Mouse (Mus musculus): ENCODE measurements around the gene Olfr1258. TPM values are rescaled to one million over a fixed set of nuclear protein-coding genes. Genes with fewer than 3 reads are reported as not detected.
"Not testable (repeated sequence)": the region's sequence is repeated elsewhere in the genome, so short reads cannot be mapped to it uniquely, and the experiment has no call there.

Gene Olfr1258
- polyA plus RNA-seq (2016; fragmentation: Nextera tagmentation; extraction: Ambion mirVana), result not detected in 2 replicates

- Histone ChIP-seq H3K9ac (no peak within 1 kb of the TSS), H3K4me1 (replicated peaks) (no peaks in the 10 kb centered on the region), H3K9me3 (replicated peaks) (no peaks in the 10 kb centered on the region), H3K4me2 (no peak within 1 kb of the TSS), H3K27ac (ENCODE audit: poor library complexity, severe bottlenecking) (no peak within 1 kb of the TSS), H3K4me3 (no peak within 1 kb of the TSS), H3K27me3 (replicated peaks) (no peaks in the 10 kb centered on the region), H3K36me3 (no peaks in the 10 kb centered on the region)
- no peak for ATAC-seq (ENCODE audit: insufficient number of reproducible peaks, low FRiP score)
Measured at GRCm38 (mm10) chr2:89927009-89927408, at the start of gene Olfr1258. Gene Olfr1258 (plus strand): TSS chr2:89927309.

- 73% methylated on average over 1 of the region's 1 CpGs for WGBS
- no peaks in the 10 kb centered on the region for H3K27me3 ChIP-seq (replicated peaks)
- no peaks in the 10 kb centered on the region for H3K36me3 ChIP-seq
- H3K4me1 ChIP-seq (replicated peaks), result no peaks in the 10 kb centered on the region
- H3K9ac ChIP-seq, result no peak within 1 kb of the TSS
- no peak within 1 kb of the TSS for H3K4me3 ChIP-seq
- H3K4me2 ChIP-seq, result no peak within 1 kb of the TSS
- H3K9me3 ChIP-seq (replicated peaks), result peaks cover 2% of the 10 kb centered on the region; the same call in 1 of the 2 replicates
- no peak for ATAC-seq (ENCODE audit: insufficient number of reproducible peaks, low FRiP score)
- H3K27ac ChIP-seq (ENCODE audit: poor library complexity, severe bottlenecking), result no peak within 1 kb of the TSS
Measured at GRCm38 (mm10) chr2:89878137-89878536, 49.0 kb upstream of the Olfr1258 start, which contains the start of gene Olfr1257. Gene Olfr1257 (plus strand): TSS chr2:89878437.

GRCm38 (mm10) chr2:89912616-89913015 is 14.5 kb upstream of the Olfr1258 start:
- not testable (repeated sequence) for H3K4me2 ChIP-seq; H3K27ac ChIP-seq (ENCODE audit: poor library complexity, severe bottlenecking); H3K9me3 ChIP-seq (replicated peaks); H3K36me3 ChIP-seq; H3K4me3 ChIP-seq; H3K27me3 ChIP-seq (replicated peaks); H3K9ac ChIP-seq; H3K4me1 ChIP-seq (replicated peaks); ATAC-seq (ENCODE audit: insufficient number of reproducible peaks, low FRiP score)
- 80% methylated on average over 9 of the region's 9 CpGs for WGBS

- no peak for ATAC-seq (ENCODE audit: insufficient number of reproducible peaks, low FRiP score)
- H3K36me3 ChIP-seq, result no peaks in the 10 kb centered on the region
- no peak within 1 kb of the TSS for H3K4me2 ChIP-seq
- no peaks in the 10 kb centered on the region for H3K9me3 ChIP-seq (replicated peaks)
- WGBS, result 75% methylated on average over 5 of the region's 5 CpGs
- no peaks in the 10 kb centered on the region for H3K27me3 ChIP-seq (replicated peaks)
- H3K4me3 ChIP-seq, result no peak within 1 kb of the TSS
- H3K9ac ChIP-seq, result no peak within 1 kb of the TSS
- no peak within 1 kb of the TSS for H3K27ac ChIP-seq (ENCODE audit: poor library complexity, severe bottlenecking)
- no peaks in the 10 kb centered on the region for H3K4me1 ChIP-seq (replicated peaks)
Measured at GRCm38 (mm10) chr2:89948564-89948963, 21.5 kb downstream of the Olfr1258 start, which contains the start of gene Olfr1259. Gene Olfr1259 (minus strand): TSS chr2:89948664.

GRCm38 (mm10) chr2:89974184-89974583 is 47.1 kb downstream of the Olfr1258 start, which contains the start of gene Olfr1260:
Gene Olfr1260 (plus strand): TSS chr2:89974340.
- Histone ChIP-seq H3K4me1 (replicated peaks) (no peaks in the 10 kb centered on the region), H3K27me3 (replicated peaks) (no peaks in the 10 kb centered on the region), H3K27ac (ENCODE audit: poor library complexity, severe bottlenecking) (no peak within 1 kb of the TSS), H3K4me3 (no peak within 1 kb of the TSS), H3K9ac (no peak within 1 kb of the TSS), H3K4me2 (no peak within 1 kb of the TSS), H3K9me3 (replicated peaks) (no peaks in the 10 kb centered on the region), H3K36me3 (no peaks in the 10 kb centered on the region)
- no peak for ATAC-seq (ENCODE audit: insufficient number of reproducible peaks, low FRiP score)
- 63% methylated on average over 2 of the region's 2 CpGs for WGBS

- Histone ChIP-seq H3K4me3 (no peak overlapping the region), H3K4me1 (replicated peaks) (no peaks in the 10 kb centered on the region), H3K27me3 (replicated peaks) (no peaks in the 10 kb centered on the region), H3K9me3 (replicated peaks) (no peaks in the 10 kb centered on the region), H3K9ac (no peak overlapping the region), H3K27ac (ENCODE audit: poor library complexity, severe bottlenecking) (no peak overlapping the region), H3K36me3 (no peaks in the 10 kb centered on the region), H3K4me2 (no peak overlapping the region)
- WGBS, result 73% methylated on average over 2 of the region's 2 CpGs
- ATAC-seq (ENCODE audit: insufficient number of reproducible peaks, low FRiP score), result no peak
Measured at GRCm38 (mm10) chr2:89977709-89978108, 50.6 kb downstream of the Olfr1258 start.

Other genes with a start within 250 kb of the Olfr1258 start
- not detected in 2 replicates for gene Olfr1252, start 202.3 kb upstream of the Olfr1258 start, polyA plus RNA-seq (2016; fragmentation: Nextera tagmentation; extraction: Ambion mirVana)
- gene Olfr1253, start 170.2 kb upstream of the Olfr1258 start, polyA plus RNA-seq (2016; fragmentation: Nextera tagmentation; extraction: Ambion mirVana), result not detected in 2 replicates
- gene Olfr1254, start 133.7 kb upstream of the Olfr1258 start, polyA plus RNA-seq (2016; fragmentation: Nextera tagmentation; extraction: Ambion mirVana), result not detected in 2 replicates
- gene Olfr1255, start 115.3 kb upstream of the Olfr1258 start, polyA plus RNA-seq (2016; fragmentation: Nextera tagmentation; extraction: Ambion mirVana), result not detected in 2 replicates
- gene Olfr1256, start 85.8 kb upstream of the Olfr1258 start, polyA plus RNA-seq (2016; fragmentation: Nextera tagmentation; extraction: Ambion mirVana), result not detected in 2 replicates
- gene Olfr48, start 79.1 kb upstream of the Olfr1258 start, polyA plus RNA-seq (2016; fragmentation: Nextera tagmentation; extraction: Ambion mirVana), result not detected in 2 replicates
- not detected in 2 replicates for gene Olfr1257, start 48.9 kb upstream of the Olfr1258 start, polyA plus RNA-seq (2016; fragmentation: Nextera tagmentation; extraction: Ambion mirVana)
- not detected in 2 replicates for gene Olfr1259, start 21.4 kb downstream of the Olfr1258 start, polyA plus RNA-seq (2016; fragmentation: Nextera tagmentation; extraction: Ambion mirVana)
- gene Olfr1260, start 47.0 kb downstream of the Olfr1258 start, polyA plus RNA-seq (2016; fragmentation: Nextera tagmentation; extraction: Ambion mirVana), result not detected in 2 replicates
- gene Olfr1261, start 63.9 kb downstream of the Olfr1258 start, polyA plus RNA-seq (2016; fragmentation: Nextera tagmentation; extraction: Ambion mirVana), result not detected in 2 replicates
- not detected in 2 replicates for gene Olfr1262, start 72.8 kb downstream of the Olfr1258 start, polyA plus RNA-seq (2016; fragmentation: Nextera tagmentation; extraction: Ambion mirVana)
- not detected in 2 replicates for gene Olfr1263, start 84.8 kb downstream of the Olfr1258 start, polyA plus RNA-seq (2016; fragmentation: Nextera tagmentation; extraction: Ambion mirVana)
- not detected in 2 replicates for gene Olfr1264, start 98.3 kb downstream of the Olfr1258 start, polyA plus RNA-seq (2016; fragmentation: Nextera tagmentation; extraction: Ambion mirVana)
- not detected in 2 replicates for gene Olfr1265, start 108.0 kb downstream of the Olfr1258 start, polyA plus RNA-seq (2016; fragmentation: Nextera tagmentation; extraction: Ambion mirVana)
- gene Olfr140, start 136.3 kb downstream of the Olfr1258 start, polyA plus RNA-seq (2016; fragmentation: Nextera tagmentation; extraction: Ambion mirVana), result not detected in 2 replicates
- not detected in 2 replicates for gene Olfr1269, start 194.1 kb downstream of the Olfr1258 start, polyA plus RNA-seq (2016; fragmentation: Nextera tagmentation; extraction: Ambion mirVana)
- not detected in 2 replicates for gene Olfr32, start 215.0 kb downstream of the Olfr1258 start, polyA plus RNA-seq (2016; fragmentation: Nextera tagmentation; extraction: Ambion mirVana)
- not detected in 2 replicates for gene Olfr1270, start 225.8 kb downstream of the Olfr1258 start, polyA plus RNA-seq (2016; fragmentation: Nextera tagmentation; extraction: Ambion mirVana)

Data from heart, embryonic 12.5 days (tissue).